Mouse (Mus musculus): ENCODE measurements around the gene Rlbp1. TPM values are rescaled to one million over a fixed set of nuclear protein-coding genes. Genes with fewer than 3 reads are reported as not detected.
A peak's percentile ranks its signal among the peaks of the same experiment; 100 is the strongest.

Rlbp1 gene
- polyA plus RNA-seq (2015; fragmentation: Nextera tagmentation; extraction: Ambion mirVana): 19.2 and 19.7 TPM in 2 replicates

GRCm38 (mm10) chr7:79386422-79387133 lies at the start of gene Rlbp1:
Rlbp1 (minus strand) TSS chr7:79387048.
- Histone ChIP-seq H3K36me3 (no peaks in the 10 kb centered on the region), H3K4me1 (replicated peaks) (peaks cover 28% of the 10 kb centered on the region), H3K4me3 (no peak within 1 kb of the TSS), H3K27me3 (no peaks in the 10 kb centered on the region), H3K27ac (replicated peaks) (peak within 1 kb of the TSS; percentile 55), H3K9me3 (no peaks in the 10 kb centered on the region), H3K9ac (0 out of 2 replicates have a peak within 1 kb of the TSS, but pooled peaks have one; percentile 1), H3K4me2 (peak within 1 kb of the TSS; percentile 10; the same call in 1 of the 2 replicates)
- 65% methylated on average over 16 of the region's 16 CpGs for WGBS
- ATAC-seq (ENCODE audit: low read depth): peak; percentile 62; the same call in 1 of the 2 replicates

GRCm38 (mm10) chr7:79428243-79428642 lies 41.4 kb upstream of the Rlbp1 start:
- Histone ChIP-seq H3K4me2 (no peak overlapping the region), H3K36me3 (no peaks in the 10 kb centered on the region), H3K27me3 (no peaks in the 10 kb centered on the region), H3K9me3 (no peaks in the 10 kb centered on the region), H3K9ac (0 out of 2 replicates have a peak overlapping the region, but pooled peaks have one; percentile 12), H3K27ac (replicated peaks) (no peak overlapping the region), H3K4me3 (no peak overlapping the region), H3K4me1 (replicated peaks) (0 out of 2 replicates have a peak, but pooled peaks cover 5% of the 10 kb centered on the region)
- WGBS: 43% methylated on average over 5 of the region's 5 CpGs
- ATAC-seq (ENCODE audit: low read depth): no peak

- 0 out of 2 replicates have a peak overlapping the region, but pooled peaks have one; percentile 56 for H3K27ac ChIP-seq (replicated peaks)
- H3K9ac ChIP-seq: no peak overlapping the region
Measured at GRCm38 (mm10) chr7:79425804-79426203, 39.0 kb upstream of the Rlbp1 start.

GRCm38 (mm10) chr7:79422876-79423275 lies 36.0 kb upstream of the Rlbp1 start:
- Histone ChIP-seq H3K36me3 (no peaks in the 10 kb centered on the region), H3K4me3 (no peak overlapping the region), H3K9ac (no peak overlapping the region), H3K4me2 (no peak overlapping the region), H3K27me3 (no peaks in the 10 kb centered on the region), H3K4me1 (replicated peaks) (0 out of 2 replicates have a peak, but pooled peaks cover 5% of the 10 kb centered on the region), H3K27ac (replicated peaks) (no peak overlapping the region), H3K9me3 (no peaks in the 10 kb centered on the region)
- no peak for ATAC-seq (ENCODE audit: low read depth)
- WGBS: 92% methylated on average over 10 of the region's 10 CpGs

More at GRCm38 (mm10) chr7:79425804-79426203, 39.0 kb upstream of the Rlbp1 start:
- H3K4me2 ChIP-seq: no peak overlapping the region
- no peaks in the 10 kb centered on the region for H3K36me3 ChIP-seq
- 63% methylated on average over 10 of the region's 10 CpGs for WGBS
- 0 out of 2 replicates have a peak, but pooled peaks cover 5% of the 10 kb centered on the region for H3K4me1 ChIP-seq (replicated peaks)
- no peaks in the 10 kb centered on the region for H3K27me3 ChIP-seq
- no peaks in the 10 kb centered on the region for H3K9me3 ChIP-seq
- H3K4me3 ChIP-seq: no peak overlapping the region
- ATAC-seq (ENCODE audit: low read depth): 0 out of 2 replicates have a peak, but pooled peaks have one; percentile 50

- Histone ChIP-seq H3K9me3 (no peaks in the 10 kb centered on the region), H3K27me3 (no peaks in the 10 kb centered on the region), H3K9ac (no peak overlapping the region), H3K4me1 (replicated peaks) (peaks cover 13% of the 10 kb centered on the region), H3K27ac (replicated peaks) (no peak overlapping the region), H3K36me3 (no peaks in the 10 kb centered on the region), H3K4me2 (no peak overlapping the region), H3K4me3 (no peak overlapping the region)
- ATAC-seq (ENCODE audit: low read depth): no peak
- 93% methylated on average over 7 of the region's 7 CpGs for WGBS
Measured at GRCm38 (mm10) chr7:79419950-79420349, 33.1 kb upstream of the Rlbp1 start.

GRCm38 (mm10) chr7:79414449-79415375 lies 27.9 kb upstream of the Rlbp1 start:
- no peak overlapping the region for H3K4me3 ChIP-seq
- H3K27me3 ChIP-seq: no peaks in the 10 kb centered on the region
- H3K4me2 ChIP-seq: peak overlapping the region; percentile 11
- H3K4me1 ChIP-seq (replicated peaks): peaks cover 19% of the 10 kb centered on the region
- H3K9me3 ChIP-seq: no peaks in the 10 kb centered on the region
- H3K27ac ChIP-seq (replicated peaks): peak overlapping the region; percentile 81
- WGBS: 55% methylated on average over 18 of the region's 18 CpGs
- no peaks in the 10 kb centered on the region for H3K36me3 ChIP-seq
- no peak overlapping the region for H3K9ac ChIP-seq
- peak; percentile 68 for ATAC-seq (ENCODE audit: low read depth)

- H3K27ac ChIP-seq (replicated peaks): no peak overlapping the region
- H3K9ac ChIP-seq: no peak overlapping the region
- H3K4me3 ChIP-seq: no peak overlapping the region
- H3K27me3 ChIP-seq: no peaks in the 10 kb centered on the region
- H3K4me1 ChIP-seq (replicated peaks): peaks cover 11% of the 10 kb centered on the region
- 85% methylated on average over 3 of the region's 3 CpGs for WGBS
- H3K36me3 ChIP-seq: no peaks in the 10 kb centered on the region
- no peaks in the 10 kb centered on the region for H3K9me3 ChIP-seq
- no peak overlapping the region for H3K4me2 ChIP-seq
- no peak for ATAC-seq (ENCODE audit: low read depth)
Measured at GRCm38 (mm10) chr7:79400296-79400695, 13.4 kb upstream of the Rlbp1 start.

GRCm38 (mm10) chr7:79398971-79399370 lies 12.1 kb upstream of the Rlbp1 start:
- Histone ChIP-seq H3K4me3 (no peak overlapping the region), H3K9ac (no peak overlapping the region), H3K27me3 (no peaks in the 10 kb centered on the region), H3K36me3 (no peaks in the 10 kb centered on the region), H3K4me2 (no peak overlapping the region), H3K4me1 (replicated peaks) (peaks cover 11% of the 10 kb centered on the region), H3K27ac (replicated peaks) (no peak overlapping the region), H3K9me3 (no peaks in the 10 kb centered on the region)
- 74% methylated on average over 12 of the region's 12 CpGs for WGBS
- no peak for ATAC-seq (ENCODE audit: low read depth)

- Histone ChIP-seq H3K4me2 (no peak overlapping the region), H3K27ac (replicated peaks) (no peak overlapping the region), H3K4me1 (replicated peaks) (peaks cover 11% of the 10 kb centered on the region), H3K9ac (no peak overlapping the region), H3K27me3 (no peaks in the 10 kb centered on the region), H3K36me3 (no peaks in the 10 kb centered on the region), H3K9me3 (no peaks in the 10 kb centered on the region), H3K4me3 (no peak overlapping the region)
- 83% methylated on average over 8 of the region's 8 CpGs for WGBS
- ATAC-seq (ENCODE audit: low read depth): no peak
Measured at GRCm38 (mm10) chr7:79398426-79398825, 11.6 kb upstream of the Rlbp1 start.

- Histone ChIP-seq H3K9ac (no peak overlapping the region), H3K9me3 (no peaks in the 10 kb centered on the region)
Measured at GRCm38 (mm10) chr7:79397446-79397963, 10.7 kb upstream of the Rlbp1 start.

GRCm38 (mm10) chr7:79395186-79395585 lies 8.3 kb upstream of the Rlbp1 start:
- Histone ChIP-seq H3K4me2 (no peak overlapping the region), H3K4me1 (replicated peaks) (peaks cover 27% of the 10 kb centered on the region), H3K9ac (no peak overlapping the region), H3K27me3 (no peaks in the 10 kb centered on the region), H3K27ac (replicated peaks) (no peak overlapping the region), H3K4me3 (no peak overlapping the region), H3K36me3 (no peaks in the 10 kb centered on the region), H3K9me3 (no peaks in the 10 kb centered on the region)
- 88% methylated on average over 7 of the region's 7 CpGs for WGBS
- no peak for ATAC-seq (ENCODE audit: low read depth)

More at GRCm38 (mm10) chr7:79397446-79397963, 10.7 kb upstream of the Rlbp1 start:
- WGBS: 43% methylated on average over 10 of the region's 10 CpGs
- peak; percentile 32; the same call in 1 of the 2 replicates for ATAC-seq (ENCODE audit: low read depth)
- Histone ChIP-seq H3K27ac (replicated peaks) (peak overlapping the region; percentile 3; the same call in 1 of the 2 replicates), H3K4me3 (no peak overlapping the region), H3K27me3 (no peaks in the 10 kb centered on the region), H3K4me1 (replicated peaks) (peaks cover 18% of the 10 kb centered on the region), H3K36me3 (no peaks in the 10 kb centered on the region), H3K4me2 (no peak overlapping the region)
